Mouse (Mus musculus): Measurements from ENCODE around the gene Fam69a.
"Not testable (repeated sequence)": the region's sequence is repeated elsewhere in the genome, so short reads cannot be mapped to it uniquely, and the experiment has no call there.

Fam69a gene

DNA sequence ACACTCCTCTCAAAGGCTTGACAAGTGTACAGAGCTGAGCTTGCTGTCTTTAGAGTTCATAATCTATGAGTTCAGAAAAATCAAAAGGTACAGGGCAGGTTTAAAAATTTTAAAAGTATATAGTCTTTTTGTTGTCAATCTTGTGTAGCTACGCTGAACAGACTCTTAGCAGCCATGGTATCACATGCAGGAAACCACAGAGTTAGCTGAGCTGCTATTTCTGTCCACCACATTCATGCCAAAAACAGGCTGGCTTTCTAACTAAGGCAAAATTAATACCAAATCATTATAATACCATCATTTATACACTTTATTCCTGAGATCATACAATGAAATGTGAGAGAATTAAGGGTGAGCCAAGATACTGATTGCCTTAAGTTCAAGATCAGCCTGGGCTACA, 40.4 kb downstream of the Fam69a start:
- no peak for ATAC-seq (ENCODE audit: low TSS enrichment)

DNA sequence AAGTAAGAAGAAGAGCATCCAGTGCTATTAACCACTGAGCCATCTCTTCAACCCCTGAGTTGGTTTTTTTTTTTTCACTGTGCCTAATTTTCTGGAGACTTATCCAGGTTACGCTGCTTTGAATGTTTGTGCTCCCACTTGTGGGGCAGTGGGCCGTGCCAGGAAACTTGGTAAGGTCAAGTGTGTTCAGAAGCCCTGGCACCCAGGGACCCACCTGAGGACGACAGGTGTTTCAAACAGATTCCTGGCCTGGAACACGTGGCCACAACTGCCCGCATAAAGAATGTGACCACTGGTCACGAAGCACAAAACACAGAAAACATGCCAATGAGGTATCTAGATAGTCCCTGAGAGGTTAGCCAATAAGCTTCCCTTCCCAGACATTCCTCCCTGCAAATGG, 43.4 kb downstream of the Fam69a start:
- no peak for ATAC-seq (ENCODE audit: low TSS enrichment)

DNA sequence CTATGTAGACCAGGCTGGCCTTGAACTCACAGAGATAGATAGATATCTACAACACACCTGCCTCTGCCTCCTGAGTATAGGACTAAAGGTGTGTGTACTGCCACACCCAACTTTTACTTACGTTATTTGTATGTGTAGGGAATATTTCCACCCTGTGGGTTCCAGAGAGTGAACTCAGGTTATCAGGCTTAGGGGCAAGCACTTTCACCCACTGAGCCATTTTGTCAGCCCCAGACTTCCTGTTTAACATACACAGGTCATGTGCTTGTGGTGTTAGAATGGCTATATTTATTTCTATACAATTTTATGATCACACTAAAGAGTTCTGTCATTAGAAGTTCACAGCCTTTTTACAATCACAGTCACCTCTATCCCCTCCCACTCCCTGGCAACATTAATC, 43.9 kb downstream of the Fam69a start:
- ATAC-seq (ENCODE audit: low TSS enrichment) = no peak

DNA sequence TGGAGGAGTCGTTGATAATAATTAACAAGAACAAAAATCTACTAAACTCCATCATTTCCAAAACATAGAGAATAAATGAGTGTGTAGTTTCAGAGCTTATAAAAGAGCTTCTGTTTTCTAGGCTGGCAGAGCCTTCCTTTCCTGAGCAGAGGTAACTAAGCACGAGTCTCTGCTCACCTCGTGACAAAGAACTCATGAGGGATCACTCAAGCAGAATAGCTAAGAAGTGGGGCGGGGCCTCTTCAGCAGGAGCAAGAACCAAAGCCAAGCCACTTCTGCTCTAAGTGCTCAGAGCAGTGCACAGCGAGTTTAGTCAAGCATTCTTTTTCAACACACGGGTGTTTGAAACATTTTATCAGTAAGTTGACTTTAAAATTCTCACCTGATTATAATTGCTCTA, 45.7 kb downstream of the Fam69a start:
- no peak for ATAC-seq (ENCODE audit: low TSS enrichment)

DNA sequence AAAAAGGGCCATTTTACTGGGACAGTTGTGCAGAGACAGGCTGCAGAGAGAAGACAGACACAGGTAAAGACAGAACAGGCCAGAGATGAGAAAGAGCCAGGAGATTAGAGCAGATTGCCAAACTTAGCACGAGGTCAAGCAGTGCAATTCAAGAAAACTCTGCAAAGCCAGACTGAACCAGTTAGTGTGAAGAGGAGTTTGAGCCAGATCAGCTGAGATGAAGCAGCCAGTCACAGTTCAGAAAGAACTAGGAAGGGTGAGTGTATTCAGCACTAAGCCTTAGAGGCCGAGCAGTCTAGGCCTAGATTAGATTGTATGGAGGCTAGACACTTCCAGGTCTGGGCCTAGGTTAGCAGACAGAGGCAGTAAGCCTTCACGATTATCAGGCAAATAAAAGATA, 47.2 kb downstream of the Fam69a start:
- ATAC-seq (ENCODE audit: low TSS enrichment) = no peak

DNA sequence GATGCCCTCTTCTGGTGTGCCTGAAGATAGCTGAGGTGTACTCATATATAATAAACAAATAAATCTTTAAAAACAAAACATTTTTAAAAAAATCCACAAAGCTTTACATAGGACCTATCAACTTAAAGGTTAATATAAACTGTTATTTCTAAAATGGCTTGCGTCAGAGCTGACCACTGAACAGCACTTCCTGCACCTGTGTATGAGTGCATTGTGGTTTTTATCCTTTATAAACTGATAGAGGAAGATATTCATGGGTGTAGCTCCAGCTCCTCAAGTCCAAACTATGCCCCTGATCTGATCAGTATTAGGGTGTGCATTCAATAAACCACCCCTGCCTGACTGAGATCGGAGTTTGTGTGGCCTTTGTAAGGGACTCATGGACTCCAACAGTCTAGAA, 48.0 kb downstream of the Fam69a start:
- no peak for ATAC-seq (ENCODE audit: low TSS enrichment)

DNA sequence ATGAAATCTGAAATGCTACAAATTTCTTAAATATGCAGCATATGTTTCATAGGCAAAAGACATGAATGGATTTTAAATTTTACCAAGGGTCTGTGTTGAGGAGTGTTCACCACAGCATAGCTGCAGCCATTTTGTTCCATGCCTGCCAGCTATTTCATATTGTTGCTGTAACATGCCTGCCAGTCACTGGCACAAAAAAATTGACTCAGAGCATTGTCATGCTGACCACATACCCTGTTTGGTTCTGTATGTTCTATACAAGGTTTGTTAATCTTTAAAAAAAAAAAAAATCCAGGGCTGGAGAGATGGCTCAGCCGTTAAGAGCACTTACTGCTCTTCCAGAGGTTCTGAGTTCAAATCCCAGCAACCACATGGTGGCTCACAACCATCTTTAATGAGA, 48.4 kb downstream of the Fam69a start:
- not testable (repeated sequence) for ATAC-seq (ENCODE audit: low TSS enrichment)

DNA sequence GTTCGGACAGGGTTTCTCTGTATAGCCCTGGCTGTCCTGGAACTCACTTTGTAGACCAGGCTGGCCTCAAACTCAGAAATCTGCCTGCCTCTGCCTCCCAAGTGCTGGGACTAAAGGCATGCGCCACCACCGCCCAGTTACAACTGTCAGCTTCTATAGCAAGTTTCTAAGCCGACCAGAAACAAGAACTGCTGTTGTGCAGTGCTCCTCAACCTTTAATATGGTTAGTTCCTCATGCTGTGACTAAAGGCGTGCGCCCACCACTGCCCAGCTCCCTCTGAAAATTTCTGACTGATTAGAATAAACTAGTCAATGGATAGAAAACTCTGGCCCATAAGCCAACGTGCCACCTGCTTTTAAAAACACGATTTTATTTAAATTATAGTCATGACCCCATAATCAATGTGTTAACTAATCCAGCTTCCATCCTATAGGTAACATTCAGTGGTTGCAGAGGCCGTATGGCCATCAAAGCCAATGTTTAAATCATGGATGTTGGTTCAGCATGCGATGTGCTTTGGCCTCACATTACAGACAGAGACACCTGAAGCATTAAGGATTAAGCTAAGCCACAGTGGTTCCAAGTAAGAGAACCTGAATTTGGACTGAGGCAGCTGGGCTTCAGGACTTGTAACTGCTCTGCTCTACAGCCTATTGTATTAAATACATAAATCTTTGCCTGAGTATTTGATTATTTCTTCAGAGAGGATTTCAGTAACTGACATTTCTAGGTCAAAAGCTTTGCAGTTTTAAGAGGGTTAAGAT, 50.1 kb downstream of the Fam69a start:
- ATAC-seq (ENCODE audit: low TSS enrichment) = no peak

DNA sequence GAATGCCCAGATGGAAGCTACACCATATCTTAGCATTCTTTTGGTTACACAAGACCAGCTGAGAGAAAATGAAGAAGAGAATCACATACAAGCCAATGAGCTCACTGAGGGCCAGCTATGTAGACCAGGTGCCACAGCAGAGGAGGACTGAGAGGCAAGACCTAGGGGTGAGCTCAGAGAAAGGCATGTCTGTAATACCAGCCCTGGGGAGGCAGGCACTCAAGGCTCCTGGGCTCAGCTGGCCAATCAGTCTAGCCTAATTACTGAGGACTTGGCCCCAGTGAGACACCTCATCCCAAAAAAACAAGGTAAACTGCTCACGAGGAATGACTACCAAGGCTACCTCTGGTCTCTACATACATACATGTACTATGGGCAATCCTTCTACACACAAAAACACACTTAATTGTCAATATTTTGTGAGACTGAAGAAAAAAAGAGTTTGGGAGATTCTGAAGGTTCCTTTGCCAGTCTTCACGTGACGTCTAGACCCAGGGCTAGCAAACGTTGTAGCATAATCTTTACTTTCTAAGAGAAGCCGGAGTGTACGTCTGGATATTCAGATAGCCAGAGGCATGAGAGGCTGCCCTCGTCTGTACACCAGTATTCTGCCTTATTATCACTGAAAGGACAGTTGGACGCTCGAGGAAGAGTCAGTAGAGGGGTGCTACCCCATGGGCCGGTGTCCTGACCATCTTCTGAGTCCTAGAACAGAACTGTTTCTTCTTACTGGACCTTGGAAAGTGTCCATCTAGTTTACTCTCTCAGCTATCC, 51.9 kb downstream of the Fam69a start:
- ATAC-seq (ENCODE audit: low TSS enrichment) = no peak

DNA sequence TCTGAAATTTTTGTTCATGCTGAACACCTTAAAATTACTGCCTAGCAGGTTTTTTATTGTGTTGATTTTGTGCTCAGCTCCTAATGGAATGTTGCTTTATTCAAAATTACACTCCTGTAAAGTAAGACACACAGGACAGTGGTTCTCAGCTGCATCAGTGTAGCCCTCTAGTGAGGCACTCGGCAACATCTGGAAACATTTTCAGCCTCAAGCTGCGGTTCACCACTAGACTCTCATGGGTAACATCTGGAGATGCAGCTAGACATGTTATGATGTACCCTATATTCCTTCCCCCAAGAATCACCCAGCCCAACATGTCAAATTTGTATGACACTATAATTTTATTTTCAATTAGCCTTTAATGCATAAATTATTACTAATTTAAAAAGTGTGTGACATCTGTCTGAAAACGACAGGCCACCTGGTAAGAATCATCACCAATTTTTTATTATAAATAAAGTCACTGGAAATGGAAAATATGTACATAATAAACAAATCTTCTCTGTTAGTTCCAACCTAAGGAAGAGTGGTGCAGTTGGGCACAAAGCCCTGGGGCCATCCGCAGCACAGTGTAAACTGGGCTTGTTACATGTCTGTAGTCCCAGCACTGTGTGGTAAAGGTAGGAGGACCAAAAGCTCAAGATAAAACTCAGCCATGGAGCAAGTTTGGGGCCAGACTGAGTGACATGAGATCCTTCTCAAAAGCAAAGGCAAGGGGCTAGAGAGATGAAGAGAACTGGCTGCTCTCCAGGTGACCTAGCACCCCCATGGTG, 53.5 kb downstream of the Fam69a start:
- no peak for ATAC-seq (ENCODE audit: low TSS enrichment)

DNA sequence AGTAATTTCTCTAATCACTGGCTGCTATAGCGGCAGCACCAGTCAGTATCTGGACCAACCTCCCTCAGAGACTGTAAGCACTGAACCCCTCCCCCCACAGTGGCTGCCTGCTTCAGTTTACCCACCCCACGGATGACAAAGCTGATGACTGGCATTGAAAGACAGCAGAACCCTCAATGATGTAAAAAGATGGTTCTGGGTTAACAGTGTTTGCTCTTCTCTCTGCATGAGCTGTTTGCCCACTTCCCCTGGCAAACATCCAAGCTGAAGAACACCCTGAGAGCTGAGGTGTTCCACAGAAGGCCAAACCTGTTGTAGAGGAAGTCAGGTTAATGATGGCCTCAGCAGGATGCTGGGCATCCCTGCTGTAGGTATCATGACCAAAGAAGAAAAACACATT, 54.3 kb downstream of the Fam69a start:
- ATAC-seq (ENCODE audit: low TSS enrichment) = no peak

DNA sequence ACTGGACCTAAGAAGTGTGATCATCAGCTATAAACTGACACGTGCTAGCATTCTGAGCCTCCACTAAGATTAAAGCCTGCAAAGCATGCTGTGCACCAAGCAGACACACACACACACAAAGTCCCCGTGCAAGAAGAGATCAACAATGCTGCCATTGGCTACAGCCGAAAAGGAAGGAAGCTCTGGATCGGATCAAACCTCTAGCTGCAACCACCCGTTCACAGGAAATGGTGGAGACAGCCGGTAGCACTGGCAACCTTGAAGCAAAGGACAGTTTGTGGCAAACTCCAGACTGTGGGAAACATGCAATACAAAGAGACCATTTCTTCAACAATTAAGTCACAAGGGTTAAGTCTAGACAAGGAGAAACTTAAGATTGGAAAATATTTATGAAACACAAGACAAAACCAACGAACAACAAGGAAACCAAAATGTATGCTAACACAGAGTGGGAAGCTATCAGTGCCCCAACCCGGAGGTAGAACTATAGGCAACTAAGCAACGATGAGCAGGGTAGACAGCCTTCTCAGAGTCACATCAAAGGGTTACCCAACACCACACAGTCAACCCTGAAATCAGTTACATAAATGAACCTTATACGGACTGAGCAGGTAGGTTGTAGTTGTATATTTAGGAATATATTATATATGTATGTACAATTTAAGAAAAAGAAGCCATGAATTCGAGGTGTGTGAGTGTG, 60.2 kb downstream of the Fam69a start:
- no peak for ATAC-seq (ENCODE audit: low TSS enrichment)

DNA sequence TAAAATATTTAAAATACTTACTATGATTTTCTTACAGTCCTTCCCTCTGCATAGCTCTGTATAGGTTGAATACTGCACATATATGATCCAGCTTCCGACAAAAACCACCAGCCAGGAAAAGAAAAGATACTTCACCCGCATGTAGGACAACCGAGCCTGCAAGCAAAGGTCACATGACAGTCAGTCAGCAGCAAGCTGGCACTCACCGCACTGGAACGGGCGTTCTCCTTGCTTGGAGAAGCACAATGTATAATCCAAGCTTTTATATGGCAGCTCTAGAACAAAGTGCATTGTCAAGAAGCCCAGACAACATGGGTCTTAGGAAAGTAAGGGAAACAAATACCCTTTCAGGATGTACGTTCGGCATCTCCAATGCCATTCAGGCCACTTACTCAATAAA, 62.3 kb downstream of the Fam69a start:
- no peak for ATAC-seq (ENCODE audit: low TSS enrichment)

DNA sequence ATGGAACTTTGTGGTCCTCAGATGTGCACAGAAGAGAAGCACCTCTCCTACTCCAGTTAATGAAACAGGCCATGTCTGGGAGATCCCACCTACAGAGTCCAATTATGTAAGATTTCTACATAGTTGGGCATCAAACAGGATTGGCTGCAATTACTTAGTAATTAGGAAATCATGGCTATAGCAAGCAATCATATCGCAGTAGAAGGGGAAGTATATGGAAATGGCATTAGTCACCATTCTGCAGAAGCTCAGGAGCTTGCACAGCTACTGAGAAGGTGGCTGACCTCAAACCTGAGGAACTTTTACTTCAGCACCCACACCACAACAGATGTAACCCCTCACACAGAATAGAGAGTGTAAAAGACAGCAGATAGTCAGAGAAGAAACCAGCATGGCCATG, 64.0 kb downstream of the Fam69a start:
- no peak for ATAC-seq (ENCODE audit: low TSS enrichment)

DNA sequence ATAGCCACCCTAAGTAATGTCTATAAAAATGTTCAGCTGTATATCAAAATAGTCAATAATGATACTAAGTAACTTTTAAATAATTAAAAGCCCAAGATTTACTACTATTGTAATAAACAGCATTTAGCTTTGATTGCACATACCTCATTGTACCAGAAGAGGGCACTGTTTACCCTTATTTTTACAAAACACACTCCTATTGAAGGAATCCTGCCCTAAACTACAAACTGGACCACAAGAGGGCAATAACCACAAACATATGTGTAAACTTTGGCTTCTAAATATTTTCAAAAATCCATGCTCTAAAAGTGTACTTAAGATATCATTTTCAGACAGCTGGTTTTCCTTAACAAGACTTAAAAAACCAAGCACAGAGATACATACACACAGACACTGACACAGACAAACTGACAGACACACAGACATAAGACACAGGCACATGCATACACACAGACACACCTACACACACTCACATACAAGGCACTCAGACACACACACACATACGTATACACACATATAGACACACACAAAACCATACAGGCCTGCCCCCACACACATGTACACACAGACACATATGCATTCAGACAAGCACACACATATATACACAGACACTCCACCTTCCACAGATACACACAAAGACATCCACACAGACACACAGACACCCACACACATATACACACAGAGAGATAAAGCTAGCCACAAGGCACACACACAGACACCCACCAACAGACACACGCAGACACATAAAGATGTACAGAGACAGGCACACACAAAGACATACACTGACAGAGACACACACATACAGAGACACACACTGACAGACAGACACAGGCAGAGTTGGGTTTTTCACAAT, 65.3 kb downstream of the Fam69a start:
- peak; percentile 81 for ATAC-seq (ENCODE audit: low TSS enrichment)

DNA sequence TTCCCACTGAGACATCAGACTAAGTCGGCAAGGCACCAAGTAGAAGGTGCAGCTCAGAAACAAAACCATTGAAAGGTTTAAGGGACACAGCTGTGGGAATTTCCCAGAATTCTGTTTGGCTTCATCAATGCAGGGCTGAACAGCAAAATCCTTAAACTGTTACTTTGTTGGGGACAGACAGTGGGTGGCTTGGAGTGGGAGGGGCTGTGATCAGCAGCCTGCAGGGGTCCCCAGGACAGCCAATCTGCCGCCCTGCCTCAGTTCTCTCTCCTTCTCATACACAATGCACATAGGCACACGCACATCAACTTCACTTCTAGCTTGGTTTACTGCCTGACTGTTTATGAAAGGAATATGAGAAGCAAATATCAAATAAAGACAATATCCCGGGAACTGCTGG, 71.6 kb downstream of the Fam69a start:
- no peak for ATAC-seq (ENCODE audit: low TSS enrichment)

DNA sequence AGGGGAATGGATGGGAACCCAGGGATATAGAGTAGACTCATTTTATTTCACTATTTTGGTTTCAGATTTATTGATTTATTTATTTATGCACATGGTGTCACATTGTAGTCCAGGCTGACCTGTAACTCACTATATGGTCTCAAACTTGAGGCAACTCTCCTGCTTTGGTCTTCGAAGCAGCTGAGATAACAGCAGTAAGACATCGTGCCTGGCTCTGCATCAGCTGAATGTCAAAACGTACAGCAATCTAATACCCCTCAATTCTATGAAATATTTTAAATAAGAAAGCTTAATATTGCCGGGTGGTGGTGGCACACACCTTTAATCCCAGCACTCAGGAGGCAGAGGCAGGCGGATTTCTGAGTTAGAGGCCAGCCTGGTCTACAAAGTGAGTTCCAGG, 75.9 kb downstream of the Fam69a start:
- ATAC-seq (ENCODE audit: low TSS enrichment) = no peak

DNA sequence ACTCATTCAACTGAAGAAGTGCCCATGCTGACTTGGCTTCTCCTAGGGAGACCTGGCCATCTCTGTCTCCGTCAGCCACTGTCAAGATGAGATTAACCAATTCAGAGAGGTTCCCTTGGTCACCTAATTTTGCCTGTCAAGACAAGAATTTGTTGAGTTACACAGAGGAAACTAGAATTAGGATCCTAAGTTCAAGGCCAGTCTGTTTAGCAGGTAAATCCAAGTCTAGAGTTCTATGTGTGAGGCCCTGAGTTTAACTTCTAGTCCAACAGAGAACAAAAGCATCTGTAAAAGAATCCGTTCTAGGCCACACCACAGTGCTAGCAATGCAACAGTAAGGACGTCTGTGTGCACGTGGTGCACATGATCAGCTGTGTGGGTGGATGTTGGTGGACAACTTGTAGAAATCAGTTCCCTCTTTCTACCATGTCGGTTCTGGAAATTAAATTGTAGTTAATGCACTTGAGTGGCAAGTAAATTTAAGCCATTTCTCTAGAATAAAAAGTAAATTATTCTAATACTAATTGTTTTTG, 76.7 kb downstream of the Fam69a start:
- ATAC-seq (ENCODE audit: low TSS enrichment) = no peak

DNA sequence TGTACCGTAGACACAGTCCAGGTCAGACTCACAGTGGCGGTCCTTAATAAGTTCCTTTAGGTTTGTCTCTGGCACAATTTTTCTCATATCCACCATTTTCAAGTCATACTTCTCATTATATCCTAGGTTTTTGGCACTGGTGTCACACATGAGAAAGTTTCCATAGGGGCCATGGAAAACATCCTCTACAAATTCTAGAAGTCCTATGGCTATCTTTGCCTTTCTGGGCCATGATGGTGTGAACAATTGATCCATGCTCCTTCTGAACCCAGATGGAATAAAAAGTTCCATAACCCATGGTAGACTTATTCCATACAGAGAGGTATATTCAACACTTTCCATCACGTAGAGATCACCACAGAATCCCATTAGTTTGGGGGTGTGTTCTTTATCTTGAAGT, 77.2 kb downstream of the Fam69a start:
- no peak for ATAC-seq (ENCODE audit: low TSS enrichment)

DNA sequence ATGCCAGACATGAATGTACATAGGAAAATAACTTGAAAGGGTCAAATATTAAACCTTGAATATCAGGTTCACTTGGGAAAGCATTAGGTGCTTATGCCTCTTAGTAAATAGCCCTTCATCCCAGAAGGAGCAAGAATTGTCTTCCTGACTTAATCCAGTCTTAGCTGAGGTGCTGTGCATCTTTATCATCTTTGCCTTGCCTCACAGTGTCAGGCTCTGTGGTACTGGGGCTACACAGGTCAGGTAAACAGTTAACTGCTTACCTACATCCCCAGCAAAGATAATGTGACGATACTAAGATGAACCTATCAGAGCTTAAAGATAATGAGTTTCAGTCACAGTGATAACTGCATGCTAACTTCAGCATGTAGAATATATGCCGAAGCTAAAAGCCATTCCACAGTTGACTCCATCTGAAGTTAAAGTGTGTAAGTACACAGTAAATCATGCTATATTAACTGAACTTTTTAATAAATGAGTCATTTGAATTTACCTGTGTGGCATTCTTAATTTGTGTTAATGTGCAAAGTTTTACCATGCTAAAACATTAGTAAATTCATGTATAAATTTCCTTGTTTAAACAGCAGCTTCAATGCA, 78.3 kb downstream of the Fam69a start:
- ATAC-seq (ENCODE audit: low TSS enrichment) = no peak

DNA sequence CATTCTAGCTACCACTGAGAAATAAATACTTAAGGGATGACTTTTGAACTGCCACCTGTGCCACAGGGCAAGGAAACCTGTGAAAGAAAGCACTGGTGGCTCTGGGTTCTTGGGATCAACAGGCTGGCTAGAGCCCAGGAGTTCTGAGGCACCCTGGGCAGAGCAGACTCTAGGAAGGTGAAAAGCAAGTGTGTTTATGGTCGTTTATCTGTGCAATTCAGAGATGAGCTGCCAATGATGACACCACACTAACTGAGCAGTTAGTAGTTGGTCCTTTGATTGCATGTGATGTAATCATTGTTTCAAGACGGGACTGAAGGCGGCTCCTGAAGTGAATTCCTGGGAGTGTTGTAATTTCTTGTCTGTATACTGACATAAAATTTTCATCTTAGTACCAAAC, 82.6 kb downstream of the Fam69a start:
- no peak for ATAC-seq (ENCODE audit: low TSS enrichment)
